Mouse (Mus musculus) E14TG2a.4 (cell line): ENCODE measurements at regions not wholly inside any gene's neighbourhood (a gene's known extent, or its start where the extent isn't known, plus 50 kb on each side); places are given as distances from the start of the nearest gene placed in this dataset.

Experiments used
- CTCF ChIP-seq: conservative IDR thresholded peaks from 2 replicates; pipeline ENCODE4 v1.5.1; 2014; ENCODE audit warnings: low read length
- NANOG ChIP-seq: IDR thresholded peaks from 2 replicates; pipeline ENCODE4 v1.6.1; 2014; ENCODE audit warnings: borderline replicate concordance, low read length, mixed read lengths
- POU5F1 ChIP-seq: IDR thresholded peaks from 2 replicates; pipeline ENCODE4 v1.6.1; 2014; ENCODE audit warnings: low read length, borderline replicate concordance

- TF ChIP-seq CTCF (no peak), NANOG (no peak), POU5F1 (no peak)
Measured at GRCm38 (mm10) chr2:46402373-46403114, 1285.3 kb upstream of the Zeb2 start.
